18 mouse cellular contexts compared by ENCODE assay signal in the genomic region with DNA sequence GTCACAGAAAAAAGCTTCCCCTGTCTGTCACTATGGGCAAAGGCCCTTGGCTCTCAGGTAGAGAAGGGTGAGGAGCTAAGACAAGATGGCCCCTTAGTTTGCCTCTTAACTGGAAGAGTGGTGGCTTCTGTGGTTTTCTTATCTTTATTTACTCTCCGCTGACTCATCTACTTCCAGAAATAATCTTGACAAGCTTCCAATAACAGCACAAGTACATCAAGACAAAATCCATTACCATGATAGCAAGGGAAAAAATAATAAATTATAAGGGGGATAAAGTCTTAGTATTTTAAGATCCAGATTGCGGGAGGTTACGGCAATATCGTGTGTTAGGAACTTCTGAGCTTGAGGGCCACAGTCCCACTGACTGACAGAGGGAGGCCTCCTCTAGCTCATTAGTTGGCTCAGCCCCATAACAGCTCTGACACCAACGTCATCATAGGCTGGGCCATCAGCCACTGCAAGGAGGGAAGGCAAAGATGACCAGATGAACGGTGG. TPM values are rescaled to one million over a fixed set of nuclear protein-coding genes. Genes with fewer than 3 reads are reported as not detected.
A peak's percentile ranks its signal among the peaks of the same experiment; 100 is the strongest.
DNase-seq lines count a peak whose midpoint lies in the region; ATAC-seq lines count a peak whose summit lies in the region.
"Had no signal": no experiment of that assay in that cellular context is flagged by ENCODE, and none has a peak within 500 bp of the region (broad histone marks: within the 10 kb centered on the region; RNA-seq: fewer than 3 reads in every experiment).

No protein-coding gene starts in this region.

- no peaks in the 10 kb centered on the region for H3K36me3 ChIP-seq in kidney, embryonic 15.5 days
- H3K36me3 ChIP-seq: forebrain, embryonic 12.5 days; hindbrain, embryonic 15.5 days; liver, embryonic 13.5 days; midbrain, embryonic 12.5 days had no signal

- no peak overlapping the region for H3K9ac ChIP-seq in kidney, embryonic 15.5 days
- H3K9ac ChIP-seq: embryonic facial prominence, embryonic 13.5 days; forebrain, embryonic 12.5 days; heart, embryonic 12.5 days; hindbrain, embryonic 15.5 days; liver, embryonic 13.5 days; midbrain, embryonic 12.5 days had no signal

- H3K27me3 ChIP-seq in kidney, embryonic 15.5 days, result 0 out of 2 replicates have a peak, but pooled peaks cover 3% of the 10 kb centered on the region
- H3K27me3 ChIP-seq: embryonic facial prominence, embryonic 13.5 days; forebrain, embryonic 12.5 days; heart, embryonic 12.5 days; hindbrain, embryonic 15.5 days; liver, embryonic 13.5 days; midbrain, embryonic 12.5 days had no signal

- no peaks in the 10 kb centered on the region for H3K9me3 ChIP-seq in kidney, embryonic 15.5 days (replicated peaks)
- H3K9me3 ChIP-seq: forebrain, embryonic 12.5 days; hindbrain, embryonic 15.5 days; liver, embryonic 13.5 days; midbrain, embryonic 12.5 days had no signal

- H3K4me1 ChIP-seq in kidney, embryonic 15.5 days, result peaks cover 11% of the 10 kb centered on the region
- H3K4me1 ChIP-seq: forebrain, embryonic 12.5 days; hindbrain, embryonic 15.5 days; liver, embryonic 13.5 days; midbrain, embryonic 12.5 days had no signal

- no peak overlapping the region for H3K27ac ChIP-seq in kidney, embryonic 15.5 days
- H3K27ac ChIP-seq: embryonic facial prominence, embryonic 13.5 days; forebrain, embryonic 12.5 days; hindbrain, embryonic 15.5 days; layer of hippocampus, adult 2 months; liver, embryonic 13.5 days; midbrain, embryonic 12.5 days had no signal

- peak; percentile 40 for DNase-seq in kidney, adult 11 months
- DNase-seq in adipocyte (ENCODE audit: low spot score), result peak; percentile 24
- peak; percentile 31 to 72 for DNase-seq in kidney, postnatal 25 days
- no peak for DNase-seq in gastrocnemius, postnatal 4 days (ENCODE audit: low spot score in 2 of 2)
- DNase-seq in Muller cell, postnatal 12 days (ENCODE audit: inconsistent ontology term), result no peak
- no peak for DNase-seq in T-cell, adult 2 months (ENCODE audit: low spot score)
- DNase-seq: cerebellum, postnatal 25 days; gastrocnemius, postnatal 10 days; liver, embryonic 13.5 days; retina, postnatal 1 day had no signal

- 58% methylated on average over 6 of the region's 6 CpGs for WGBS in kidney, embryonic 15.5 days

- no peak overlapping the region for H3K4me2 ChIP-seq in kidney, embryonic 15.5 days
- H3K4me2 ChIP-seq: embryonic facial prominence, embryonic 13.5 days; forebrain, embryonic 12.5 days; heart, embryonic 12.5 days; hindbrain, embryonic 15.5 days; liver, embryonic 13.5 days; midbrain, embryonic 12.5 days had no signal

- no peak for ATAC-seq in kidney, embryonic 15.5 days (replicated peaks; ENCODE audit: low FRiP score)
- ATAC-seq in megakaryocyte-erythroid progenitor cell, adult 5-6 weeks (replicated peaks; ENCODE audit: low FRiP score, low TSS enrichment, poor library complexity, severe bottlenecking), result peak; percentile 56; the same call in 1 of the 2 replicates

- H3K4me3 ChIP-seq in kidney, embryonic 15.5 days (replicated peaks), result no peak overlapping the region
- H3K4me3 ChIP-seq: embryonic facial prominence, embryonic 13.5 days; forebrain, embryonic 12.5 days; heart, embryonic 12.5 days; hindbrain, embryonic 15.5 days; layer of hippocampus, adult 2 months; liver, embryonic 13.5 days; midbrain, embryonic 12.5 days had no signal

RNA-seq across cellular contexts. Expression of a gene that starts 33.3 kb away (rescaled TPM):
- polyA plus RNA-seq in kidney, embryonic 15.5 days (2015; fragmentation: Nextera tagmentation; extraction: Ambion mirVana), result 5.2 and 5.3 TPM in 2 replicates
- total RNA-seq in megakaryocyte-erythroid progenitor cell, adult 5-6 weeks (2014; fragmentation: Nextera tagmentation), result 1.1 and 1.8 TPM in 2 replicates
- 0.30 and 0.38 TPM in 2 replicates for total RNA-seq in megakaryocyte-erythroid progenitor cell, adult 5-6 weeks (2017)
- total RNA-seq in gastrocnemius, postnatal 4 days (2021), result 1 to 10 TPM; 1.7 to 2.6 TPM

Comparison
In these comparisons a context has a peak if more than half of its experiments do, and no peak if none do; other contexts are left out.
1. DNase-seq: peak in kidney, adult 11 months (single experiment), adipocyte (single experiment) and kidney, postnatal 25 days (2 of 2); none in gastrocnemius, postnatal 4 days (0 of 2), Muller cell, postnatal 12 days (single experiment) and T-cell, adult 2 months (single experiment).